Mouse (Mus musculus) layer of hippocampus, postnatal 14 days (tissue): ENCODE data around the gene Myt1l. TPM values are rescaled to one million over a fixed set of nuclear protein-coding genes. Genes with fewer than 3 reads are reported as not detected.

Source experiments
- DNase-seq, 2 experiments: peaks; one replicate each; pipeline ENCODE4 v3.0.0; 2021 to 2022; ENCODE audit warnings: low spot score in 2 of 2, mixed read lengths in 1 of 2
- total RNA-seq, 2 experiments: library from RNA; stranded (reverse); gene quantifications; 2 replicates each; pipeline ENCODE4 v1.2.3; 2021

The Myt1l gene
- total RNA-seq, 2 experiments from 2014 or later, result 189 to 225 TPM

- DNase-seq, result no peak
These were observed 417.1 kb downstream of the Myt1l start for GRCm38 (mm10) chr12:29945182-29945743.

- no peak for DNase-seq
These were observed 422.9 kb downstream of the Myt1l start for GRCm38 (mm10) chr12:29951043-29951442.

GRCm38 (mm10) chr12:29951485-29951884 is 423.3 kb downstream of the Myt1l start:
- no peak for DNase-seq

- no peak for DNase-seq
These were observed 423.9 kb downstream of the Myt1l start for GRCm38 (mm10) chr12:29952102-29952501.

GRCm38 (mm10) chr12:29953999-29954398 is 425.8 kb downstream of the Myt1l start:
- no peak for DNase-seq

- DNase-seq, result no peak
These were observed 426.3 kb downstream of the Myt1l start for GRCm38 (mm10) chr12:29954464-29954863.

GRCm38 (mm10) chr12:29956969-29957368 is 428.8 kb downstream of the Myt1l start:
- DNase-seq, result no peak

GRCm38 (mm10) chr12:29958637-29959036 is 430.5 kb downstream of the Myt1l start:
- DNase-seq, result no peak

GRCm38 (mm10) chr12:29961041-29961440 is 432.9 kb downstream of the Myt1l start:
- DNase-seq, result no peak

GRCm38 (mm10) chr12:29965016-29965415 is 436.8 kb downstream of the Myt1l start:
- no peak for DNase-seq

GRCm38 (mm10) chr12:29971795-29972464 is 443.7 kb downstream of the Myt1l start:
- no peak for DNase-seq

GRCm38 (mm10) chr12:29972533-29972932 is 444.3 kb downstream of the Myt1l start:
- DNase-seq, result no peak
